Mouse (Mus musculus): Measurements from ENCODE around the gene Eef1akmt3. TPM values are rescaled to one million over a fixed set of nuclear protein-coding genes. Genes with fewer than 3 reads are reported as not detected.
"Not testable (repeated sequence)": the region's sequence is repeated elsewhere in the genome, so short reads cannot be mapped to it uniquely, and the experiment has no call there.

Eef1akmt3 gene
- total RNA-seq (2021), result under 1 TPM; 0.27 to 0.30 TPM

DNA sequence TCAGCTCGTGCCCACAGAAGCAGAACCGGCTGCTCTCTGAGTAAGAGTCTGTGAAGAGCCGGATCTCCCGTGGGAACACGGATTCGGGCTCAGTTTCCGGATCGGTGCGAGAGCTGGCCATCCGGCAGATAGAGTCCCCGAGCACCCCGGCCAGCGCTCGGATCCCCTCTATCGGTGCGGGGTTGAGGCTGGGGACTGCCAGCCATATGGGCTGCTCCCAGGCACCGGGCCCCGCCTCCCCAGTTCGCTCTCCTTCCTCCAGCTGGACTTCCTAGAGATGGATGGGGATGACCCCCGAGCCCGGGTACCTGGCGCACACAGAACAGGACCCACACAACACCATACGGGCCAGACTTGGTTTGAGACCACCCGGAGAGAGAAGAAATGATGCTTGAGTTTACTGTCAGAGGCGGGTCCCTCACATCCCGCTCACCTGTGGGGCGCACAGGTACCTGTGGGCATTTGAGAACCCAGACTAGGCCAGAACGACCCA is at the start of gene Eef1akmt3, which contains the start of gene Mettl1:
Gene Eef1akmt3 (minus strand): TSS at position 240 of the 493 bp plus-strand sequence.
Gene Mettl1 (plus strand): TSS at position 141 of the 493 bp plus-strand sequence.
- DNase-seq, result peak in 1 of 2 experiments; percentile 50

DNA sequence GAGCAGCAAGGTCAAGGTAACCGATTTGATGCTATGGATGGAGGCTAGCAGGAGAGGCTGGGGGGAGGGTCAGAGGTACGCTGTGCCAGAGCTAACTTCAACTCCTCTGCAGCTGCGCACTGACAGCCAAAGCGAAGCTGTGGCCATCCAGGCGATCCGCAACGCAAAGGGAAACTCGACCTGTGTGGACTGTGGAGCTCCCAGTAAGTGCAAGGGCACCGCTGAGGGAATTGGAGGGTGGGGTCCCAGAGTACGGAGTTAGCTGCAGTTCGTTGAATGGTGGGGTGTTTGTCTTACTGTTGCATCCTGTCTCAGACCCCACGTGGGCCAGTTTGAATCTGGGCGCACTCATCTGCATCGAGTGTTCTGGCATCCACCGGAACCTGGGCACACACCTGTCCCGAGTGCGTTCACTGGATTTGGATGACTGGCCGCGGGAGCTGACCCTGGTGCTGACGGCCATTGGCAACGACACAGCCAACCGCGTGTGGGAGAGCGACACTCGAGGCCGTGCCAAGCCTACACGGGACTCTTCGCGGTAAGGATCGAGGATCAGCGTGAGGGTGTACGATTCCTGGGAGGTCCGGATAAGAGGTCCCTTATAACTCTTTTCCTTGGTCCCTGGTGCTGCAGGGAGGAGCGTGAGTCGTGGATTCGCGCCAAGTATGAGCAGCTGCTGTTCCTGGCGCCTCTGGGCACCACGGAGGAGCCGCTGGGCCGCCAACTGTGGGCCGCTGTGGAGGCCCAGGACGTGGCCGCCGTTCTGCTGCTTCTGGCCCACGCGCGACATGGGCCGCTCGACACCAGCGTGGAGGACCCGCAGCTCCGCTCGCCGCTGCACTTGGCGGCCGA is 49.5 kb upstream of the Eef1akmt3 start:
- DNase-seq, result no peak

DNA sequence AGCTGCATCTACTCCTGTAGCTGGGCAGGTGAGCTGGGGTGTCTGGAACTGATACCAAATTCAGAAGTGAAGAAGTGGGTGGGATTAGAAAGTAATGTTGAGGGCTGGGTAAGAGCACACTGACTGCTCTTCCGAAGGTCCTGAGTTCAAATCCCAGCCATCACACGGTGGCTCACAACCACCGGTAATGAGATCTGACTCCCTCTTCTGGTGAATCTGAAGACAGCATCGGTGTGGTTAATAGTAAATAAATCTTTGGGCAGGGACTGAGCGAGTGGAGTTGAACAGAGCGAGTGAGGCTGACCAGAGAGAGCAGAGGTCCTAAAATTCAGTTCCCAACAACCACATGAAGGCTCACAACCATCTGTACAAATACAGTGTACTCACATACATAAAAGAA is 44.3 kb upstream of the Eef1akmt3 start:
- DNase-seq, result no peak

DNA sequence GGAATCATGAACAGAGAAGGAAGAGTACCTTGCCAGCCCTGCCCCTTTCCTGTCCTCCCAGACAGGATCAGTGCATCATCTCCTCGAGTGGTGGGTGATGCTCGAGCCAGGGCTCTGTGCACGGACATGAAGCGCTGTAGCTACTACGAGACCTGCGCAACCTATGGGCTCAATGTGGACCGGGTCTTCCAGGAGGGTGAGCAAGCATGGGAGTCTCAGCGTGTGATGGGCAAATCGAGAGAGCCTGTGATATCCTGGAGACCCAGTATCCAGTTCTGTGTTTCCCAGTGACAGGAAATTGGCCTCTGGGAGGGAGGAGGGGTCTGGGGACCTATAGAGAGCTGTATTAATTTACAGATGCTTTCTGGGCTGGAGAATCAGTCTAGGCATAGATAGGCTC is 43.7 kb upstream of the Eef1akmt3 start:
- DNase-seq, result no peak

DNA sequence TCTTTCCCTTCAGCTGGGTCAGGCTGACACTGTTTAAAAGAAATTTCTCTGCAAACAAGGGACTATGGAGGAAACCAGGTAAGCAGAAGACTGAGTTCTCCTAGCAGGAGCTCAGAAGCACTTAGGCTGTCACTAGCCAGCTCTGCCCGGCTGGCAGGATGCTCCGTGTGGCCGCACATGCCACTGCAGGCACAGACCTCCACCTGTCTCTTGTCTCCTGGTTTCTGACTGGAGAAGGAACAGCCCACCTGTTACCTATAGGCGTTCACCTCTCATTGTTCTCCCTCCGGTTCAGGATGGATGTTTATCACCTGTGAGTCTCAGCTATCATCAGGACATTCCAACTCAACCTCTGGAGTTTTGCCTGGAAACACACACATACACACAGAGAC is 42.6 kb upstream of the Eef1akmt3 start:
- no peak for DNase-seq

DNA sequence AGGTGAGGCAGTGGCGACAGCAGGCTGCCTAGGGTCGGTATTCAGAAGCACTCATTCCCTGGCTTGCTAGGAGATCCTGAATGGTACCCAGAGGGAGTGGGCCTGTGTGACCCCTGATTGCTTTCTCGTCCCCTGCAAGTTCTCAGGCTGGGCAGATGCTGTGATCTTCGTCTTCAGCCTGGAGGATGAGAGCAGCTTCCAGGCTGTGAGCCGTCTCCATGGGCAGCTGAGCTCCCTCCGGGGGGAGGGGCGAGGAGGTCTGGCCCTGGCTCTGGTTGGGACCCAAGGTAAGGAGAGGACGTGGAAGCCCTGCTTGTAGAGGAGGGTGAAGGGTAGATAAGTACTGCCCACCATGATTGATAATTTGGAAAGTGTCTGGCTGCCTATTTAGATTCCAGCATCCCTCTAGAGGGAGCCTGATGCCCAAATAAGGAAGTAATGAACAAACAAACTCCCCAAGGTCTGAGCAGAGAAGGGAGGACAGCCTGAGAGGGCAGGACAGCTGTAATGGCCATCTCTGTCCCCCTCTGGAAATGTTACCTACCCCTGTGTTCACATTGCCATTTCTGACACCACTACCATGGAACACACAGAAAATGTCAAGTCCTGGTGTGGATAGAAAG is 42.1 kb upstream of the Eef1akmt3 start:
- no peak for DNase-seq

DNA sequence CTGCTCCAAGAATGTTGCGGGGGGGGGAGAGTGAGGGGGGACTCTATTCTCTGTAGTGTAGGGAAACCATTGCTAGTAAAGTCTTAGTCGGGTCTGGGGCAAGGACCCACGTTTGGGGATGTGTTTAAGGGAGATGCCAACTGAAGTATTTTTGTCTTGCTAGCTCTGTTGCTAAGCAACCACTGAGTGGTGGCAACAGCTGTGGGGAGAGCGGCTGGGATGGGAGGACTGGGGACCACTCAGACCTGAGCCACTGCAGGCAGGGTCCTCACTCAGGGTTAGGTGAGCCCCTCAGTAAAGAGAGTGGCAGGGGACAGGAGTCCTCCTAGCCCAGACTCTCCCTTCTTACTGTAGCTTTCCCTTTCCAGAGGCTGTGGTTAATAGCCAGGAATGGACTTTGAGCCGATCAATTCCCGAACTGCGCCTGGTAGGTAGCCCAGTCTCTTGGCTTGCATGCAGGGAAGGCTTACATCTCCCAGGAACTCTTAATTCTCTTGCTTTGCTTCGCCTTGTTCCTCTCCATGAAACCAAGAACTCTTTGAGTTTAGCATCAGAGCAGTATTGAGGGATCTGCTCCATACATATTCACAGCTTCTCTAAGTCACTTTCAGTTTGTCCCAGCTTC is 40.8 kb upstream of the Eef1akmt3 start:
- DNase-seq, result no peak

DNA sequence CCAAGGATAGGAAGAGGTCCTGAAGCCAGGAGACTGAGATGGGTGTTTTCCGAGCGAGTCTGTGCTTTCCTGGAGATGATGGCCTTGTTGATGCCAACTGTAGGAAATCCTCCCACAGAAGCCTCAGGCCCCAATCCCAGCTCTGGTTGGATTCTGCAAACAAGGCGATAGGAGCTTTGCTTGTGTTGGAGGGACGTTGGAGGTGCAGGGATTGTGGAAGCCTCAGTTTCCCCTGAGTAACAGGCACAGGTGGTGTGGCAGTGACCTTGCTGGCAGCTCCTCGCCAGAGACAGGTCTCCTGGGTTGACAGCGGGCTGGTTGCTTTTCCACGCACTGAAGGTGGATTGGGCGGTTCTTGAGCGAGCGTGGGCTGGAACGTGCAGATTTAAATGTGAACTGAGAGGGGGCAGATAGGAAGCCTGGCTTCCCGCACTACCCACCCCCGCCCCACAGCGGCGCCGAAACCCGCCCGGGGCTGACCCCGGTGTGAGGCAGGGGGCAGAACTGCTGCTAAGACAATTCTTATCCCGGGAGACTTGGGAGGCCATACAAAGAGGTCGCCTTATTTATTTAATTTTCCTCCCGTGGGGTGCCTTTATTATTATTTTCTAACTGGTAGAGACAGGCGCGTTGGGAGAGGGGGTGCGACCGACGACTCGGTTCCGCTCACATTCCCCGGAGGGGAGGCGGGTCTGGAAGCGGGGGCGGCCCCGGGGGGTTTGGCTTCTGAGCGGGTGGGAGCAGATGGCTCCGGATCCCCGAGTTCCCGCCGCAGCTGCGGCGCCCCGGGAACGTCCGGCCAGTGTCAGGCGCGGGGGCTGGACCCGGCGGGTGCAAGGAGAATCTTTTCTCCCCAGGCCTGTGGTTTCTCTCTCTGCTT is 39.8 kb upstream of the Eef1akmt3 start:
- peak in 1 of 2 experiments; percentile 71 for DNase-seq

DNA sequence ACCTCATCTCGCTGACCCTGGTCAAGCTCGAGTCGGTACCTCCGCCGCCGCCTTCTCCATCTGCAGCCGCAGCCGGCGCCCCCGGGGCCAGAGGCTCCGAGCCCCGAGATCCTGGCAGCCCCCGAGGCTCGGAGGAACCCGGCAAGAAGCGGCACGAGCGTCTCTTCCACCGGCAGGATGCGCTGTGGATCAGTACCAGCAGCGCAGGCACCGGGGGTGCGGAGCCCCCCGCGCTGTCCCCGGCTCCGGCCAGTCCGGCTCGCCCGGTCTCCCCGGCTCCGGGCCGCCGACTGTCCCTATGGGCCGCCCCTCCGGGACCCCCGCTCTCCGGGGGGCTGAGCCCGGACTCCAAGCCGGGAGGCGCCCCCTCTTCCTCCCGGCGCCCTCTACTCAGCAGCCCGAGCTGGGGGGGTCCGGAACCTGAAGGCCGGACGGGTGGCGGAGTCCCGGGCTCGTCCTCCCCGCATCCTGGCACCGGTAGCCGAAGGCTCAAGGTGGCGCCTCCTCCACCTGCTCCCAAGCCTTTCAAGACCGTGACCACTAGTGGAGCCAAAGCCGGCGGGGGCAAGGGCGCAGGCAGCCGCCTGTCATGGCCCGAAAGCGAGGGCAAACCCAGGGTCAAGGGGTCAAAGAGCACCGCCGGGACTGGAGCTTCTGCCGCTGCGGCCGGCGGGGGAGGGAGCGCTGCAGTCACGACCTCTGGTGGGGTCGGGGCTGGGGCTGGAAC is 38.5 kb upstream of the Eef1akmt3 start:
- DNase-seq, result no peak

DNA sequence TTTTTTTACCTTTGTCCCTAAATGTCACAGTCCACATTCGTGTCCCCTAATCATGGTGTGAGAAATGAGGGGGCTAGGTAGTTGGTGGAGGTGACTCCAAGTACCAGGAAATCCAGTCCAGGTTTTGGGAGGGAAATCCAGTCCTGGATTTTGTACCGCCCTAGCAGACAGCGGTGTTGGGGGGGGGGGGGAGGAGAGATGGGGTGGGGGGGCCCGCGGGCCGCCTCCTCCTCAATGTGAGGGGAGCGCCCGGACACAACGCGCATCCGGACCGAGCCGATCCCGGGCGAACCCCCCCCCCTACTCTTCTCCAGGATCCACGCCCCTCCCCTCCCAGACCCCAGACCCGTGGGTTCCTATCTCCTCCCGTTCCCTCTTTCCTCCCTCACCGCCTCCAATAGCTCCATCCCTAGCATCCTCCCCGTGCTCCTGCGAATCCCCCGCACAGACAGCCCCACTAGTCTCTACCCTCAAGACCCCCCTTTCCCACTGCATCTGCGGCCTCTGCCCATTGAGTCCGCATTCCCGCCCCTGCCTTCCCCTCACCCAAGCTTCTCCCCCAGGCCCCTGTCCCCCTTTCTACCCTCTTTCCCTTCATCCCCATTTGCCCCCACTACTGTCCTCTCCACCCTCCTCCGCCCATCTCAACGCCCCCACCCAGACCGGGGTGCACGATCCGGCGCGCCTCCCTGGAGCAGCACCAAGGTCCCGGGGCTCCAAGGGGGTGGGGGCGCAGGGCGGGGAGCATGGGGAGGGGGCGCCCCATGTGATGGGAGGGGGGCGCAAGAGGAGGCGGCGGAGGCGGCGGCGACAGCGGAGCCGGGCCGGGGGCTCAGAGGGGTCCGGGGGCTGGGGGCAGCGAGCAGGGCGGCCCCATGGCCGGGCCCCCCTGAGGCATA is 37.6 kb upstream of the Eef1akmt3 start:
- no peak for DNase-seq

DNA sequence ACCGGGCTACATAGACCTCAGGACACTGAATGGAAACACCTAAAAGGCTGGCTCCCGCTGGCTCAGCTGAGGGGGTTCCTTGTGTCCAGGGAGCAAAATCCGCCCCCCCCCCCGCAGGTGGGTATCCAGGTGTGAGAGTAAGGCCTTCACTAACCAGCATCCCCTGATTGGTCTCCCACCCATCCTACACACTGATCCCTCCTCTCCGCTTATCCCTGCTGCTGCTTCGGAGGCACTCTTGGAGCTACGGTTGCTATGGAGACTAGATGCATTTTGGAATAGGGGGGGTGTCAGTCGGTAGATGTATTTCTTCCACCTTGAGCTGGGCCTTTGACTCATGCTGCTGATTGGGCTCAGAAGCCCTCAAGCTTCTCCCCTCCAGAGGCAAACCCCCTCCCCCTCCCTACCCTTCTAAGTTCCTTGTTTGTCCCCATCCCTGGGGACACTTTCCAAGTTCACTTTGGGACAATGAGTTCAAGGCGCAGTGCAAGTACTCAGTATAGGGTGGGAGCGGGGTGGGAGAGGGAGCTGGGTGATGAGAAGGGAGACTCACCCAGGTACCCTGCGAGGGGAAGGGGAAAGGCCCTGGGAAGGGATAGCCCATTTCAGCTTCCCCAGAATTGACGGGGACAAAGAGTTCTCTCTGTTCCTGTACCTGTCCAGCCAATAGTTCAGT is 36.8 kb upstream of the Eef1akmt3 start:
- DNase-seq, result no peak

DNA sequence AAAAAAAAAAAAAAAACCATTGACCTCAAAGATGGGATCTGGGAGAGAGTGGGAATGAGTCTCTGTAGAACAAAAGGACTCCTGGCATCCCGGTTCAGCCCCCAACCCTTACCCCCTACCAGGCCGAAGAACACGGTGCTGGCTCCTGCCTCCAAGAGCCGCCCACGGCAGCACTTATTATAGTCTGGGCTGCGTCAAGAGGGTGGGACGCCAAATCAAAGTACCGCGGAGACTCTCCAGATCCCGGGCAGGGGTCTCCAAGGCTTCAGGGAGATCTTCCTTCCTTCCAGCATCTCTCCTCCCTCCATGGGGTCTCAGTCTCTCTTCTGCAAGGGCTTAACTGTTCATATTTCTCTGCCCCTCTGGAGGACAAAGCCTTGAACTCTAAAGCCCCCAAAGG is 36.2 kb upstream of the Eef1akmt3 start:
- no peak for DNase-seq

DNA sequence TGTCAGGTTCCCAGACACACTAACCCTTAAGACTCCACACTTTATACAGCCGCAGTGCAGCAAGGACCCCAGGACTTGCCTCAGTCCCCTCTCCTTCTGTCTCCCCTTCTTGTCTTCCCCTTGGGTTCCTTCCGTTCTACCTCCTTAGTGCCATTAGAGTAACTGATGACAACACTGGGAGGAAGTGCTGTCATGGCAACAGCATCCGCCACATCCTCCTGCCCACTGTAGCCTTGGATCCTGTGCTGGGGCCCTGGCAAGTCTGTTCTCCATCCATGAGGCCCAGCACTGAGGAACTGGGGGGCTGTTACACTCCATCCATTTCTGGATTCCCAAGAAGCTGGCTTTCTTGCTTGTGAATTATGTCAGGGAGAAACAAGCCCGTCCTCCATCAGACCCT is 34.8 kb upstream of the Eef1akmt3 start:
- no peak for DNase-seq

DNA sequence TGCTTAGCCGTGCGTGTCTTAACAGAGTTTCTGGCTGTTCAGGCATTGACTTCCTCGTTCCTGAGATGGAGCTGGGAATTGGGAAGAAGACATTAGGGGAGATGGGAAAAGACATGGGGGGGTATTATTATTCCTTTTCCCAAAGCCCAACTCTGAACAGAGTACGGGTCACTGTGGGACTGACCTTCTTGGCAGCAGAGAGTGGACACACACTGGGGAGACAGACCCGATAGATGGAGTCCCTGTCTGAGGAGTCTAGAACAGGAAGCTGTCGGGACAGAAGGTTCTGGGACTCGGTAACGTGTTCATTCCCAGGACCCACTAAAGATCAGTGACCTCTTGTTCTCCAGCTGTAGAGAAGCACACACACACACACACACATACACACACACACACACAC is 34.3 kb upstream of the Eef1akmt3 start:
- no peak for DNase-seq

DNA sequence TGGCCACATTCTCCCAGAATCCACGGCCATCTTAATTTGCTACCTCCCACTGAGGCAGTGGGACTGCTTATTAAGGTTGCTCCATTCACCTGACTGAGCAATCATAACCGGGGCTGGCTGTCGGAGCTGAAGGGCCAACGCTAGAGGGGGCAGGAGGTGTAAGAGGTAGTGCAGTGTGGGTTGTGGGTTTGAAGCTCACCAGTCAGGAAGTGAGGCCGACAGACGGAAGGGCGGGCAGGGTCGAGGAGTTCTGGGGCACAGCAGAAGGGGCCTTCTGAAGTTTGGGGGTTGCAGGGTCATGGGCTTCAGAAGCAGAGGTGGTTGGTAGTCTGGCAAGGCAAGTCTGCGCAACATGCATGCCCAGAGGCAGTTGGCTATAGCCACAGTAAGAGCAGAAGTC is 33.8 kb upstream of the Eef1akmt3 start, which contains the start of gene Agap2:
Gene Agap2 (plus strand): TSS at position 205 of the 400 bp plus-strand sequence.
- DNase-seq, result no peak

DNA sequence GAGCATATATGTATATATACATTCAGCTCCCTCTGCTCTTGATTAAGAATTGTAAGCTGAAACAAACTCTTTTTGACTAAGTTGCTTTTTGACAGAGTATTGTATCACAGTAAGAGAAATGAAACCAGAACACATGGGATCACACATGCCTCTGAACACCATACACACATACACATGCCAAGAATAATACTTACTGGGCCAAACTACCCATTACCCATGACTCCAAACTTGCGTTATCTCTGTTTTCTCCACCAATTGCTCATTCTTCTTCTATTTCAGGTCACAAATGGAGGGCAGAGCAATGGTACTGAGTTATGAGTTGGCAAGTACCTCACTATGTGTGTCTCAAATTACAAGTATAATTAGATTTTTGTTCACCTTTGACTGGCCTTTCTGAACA is 32.7 kb upstream of the Eef1akmt3 start:
- no peak for DNase-seq

DNA sequence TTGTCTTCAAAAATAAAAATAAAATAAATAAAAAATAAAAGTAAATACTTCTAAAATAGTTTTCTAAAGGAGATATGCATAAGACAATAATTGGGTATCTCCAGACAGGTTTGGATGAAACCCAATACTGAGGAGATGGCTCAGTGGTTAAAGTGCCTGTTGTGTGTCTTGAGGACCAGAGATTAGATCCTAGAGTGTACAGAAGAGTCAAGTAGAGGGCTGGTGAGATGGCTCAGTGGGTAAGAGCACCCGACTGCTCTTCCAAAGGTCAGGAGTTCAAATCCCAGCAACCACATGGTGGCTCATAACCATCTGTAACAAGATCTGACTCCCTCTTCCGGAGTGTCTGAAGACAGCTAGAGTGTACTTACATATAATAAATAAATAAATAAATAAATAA is 31.7 kb upstream of the Eef1akmt3 start:
- DNase-seq, result not testable (repeated sequence)

DNA sequence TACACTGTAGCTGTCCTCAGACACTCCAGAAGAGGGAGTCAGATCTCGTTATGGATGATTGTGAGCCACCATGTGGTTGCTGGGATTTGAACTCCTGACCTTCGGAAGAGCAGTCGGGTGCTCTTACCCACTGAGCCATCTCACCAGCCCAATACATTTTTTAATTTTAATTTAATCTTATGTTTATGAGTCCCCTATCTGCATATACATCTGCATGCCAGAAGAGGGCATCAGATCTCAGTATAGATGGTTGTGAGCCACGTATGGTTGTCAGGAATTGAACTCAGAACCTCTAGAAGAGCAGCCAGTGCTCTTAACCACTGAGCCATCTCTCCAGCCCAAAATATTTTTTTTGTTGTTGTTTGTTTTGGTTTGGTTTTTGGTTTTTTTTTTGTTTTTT is 31.0 kb upstream of the Eef1akmt3 start:
- DNase-seq, result not testable (repeated sequence)

DNA sequence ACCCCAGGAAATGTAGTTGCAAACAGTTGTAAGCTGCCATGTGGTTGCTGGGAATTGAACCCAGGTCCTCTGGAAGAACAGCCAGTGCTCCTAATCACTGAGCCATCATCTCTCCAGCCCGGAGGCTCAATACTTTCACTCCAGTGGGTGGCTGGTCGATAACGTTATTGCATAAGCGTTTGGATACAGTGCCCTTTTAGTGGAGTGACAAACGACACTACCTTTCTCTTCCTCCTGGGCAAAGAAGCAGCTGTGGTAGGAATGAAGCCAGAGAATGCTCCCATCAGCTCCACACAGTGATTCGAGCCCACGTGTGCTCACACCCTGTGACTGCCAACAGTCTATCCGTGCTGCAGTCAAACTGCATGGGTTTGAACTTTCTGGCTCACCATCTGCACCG is 29.9 kb upstream of the Eef1akmt3 start:
- DNase-seq, result no peak

All from layer of hippocampus, postnatal 36 days (tissue).